16 mouse cellular contexts compared by ENCODE assay signal in the genomic region with DNA sequence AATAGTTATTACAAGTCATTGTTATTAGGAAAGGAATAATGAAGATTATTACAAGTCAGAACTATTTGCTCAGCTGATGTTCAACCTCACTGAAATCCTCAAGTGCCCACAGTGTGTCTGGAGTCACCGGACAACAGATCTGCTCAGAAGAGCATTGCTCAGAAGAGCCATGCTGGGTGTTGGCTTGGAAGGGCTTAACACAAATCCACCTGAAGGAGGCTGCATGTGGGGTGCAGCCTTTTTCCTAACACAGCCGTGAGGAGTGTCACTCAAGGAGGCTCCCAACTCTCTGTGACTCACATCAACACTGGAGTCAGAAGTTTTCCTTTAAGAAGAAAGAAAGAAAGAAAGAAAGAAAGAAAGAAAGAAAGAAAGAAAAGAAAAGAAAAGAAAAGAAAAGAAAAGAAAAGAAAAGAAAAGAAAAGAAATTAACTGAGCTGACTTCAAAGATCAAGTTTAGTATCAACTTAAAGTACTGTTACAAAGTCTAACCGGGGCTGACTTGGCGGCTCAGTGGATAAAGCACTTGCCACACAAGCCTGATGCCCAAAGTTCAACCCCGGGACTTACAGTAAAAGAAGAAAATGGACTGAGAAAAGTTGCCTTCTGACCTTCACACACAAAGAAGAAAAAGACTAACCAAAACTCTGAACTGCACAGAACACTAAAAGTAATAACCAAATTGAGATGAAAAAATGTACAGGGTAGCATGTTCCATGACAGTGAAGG.
DNase-seq lines count a peak whose midpoint lies in the region; ATAC-seq lines count a peak whose summit lies in the region.
"Had no signal": no experiment of that assay in that cellular context is flagged by ENCODE, and none has a peak within 500 bp of the region (broad histone marks: within the 10 kb centered on the region; RNA-seq: fewer than 3 reads in every experiment).

No protein-coding gene starts in this region.

- H3K9ac ChIP-seq in lung, embryonic 15.5 days, result no peak overlapping the region
- H3K9ac ChIP-seq: hindbrain, embryonic 14.5 days; midbrain, embryonic 12.5 days had no signal

- H3K27ac ChIP-seq in lung, embryonic 15.5 days, result peak overlapping the region; percentile 80
- H3K27ac ChIP-seq: hindbrain, embryonic 14.5 days; midbrain, embryonic 12.5 days had no signal

- no peaks in the 10 kb centered on the region for H3K9me3 ChIP-seq in lung, embryonic 15.5 days
- H3K9me3 ChIP-seq: heart, embryonic 10.5 days; midbrain, embryonic 12.5 days had no signal

- ATAC-seq in lung, embryonic 15.5 days (ENCODE audit: borderline replicate concordance, extremely low read depth, low FRiP score, low TSS enrichment), result no peak

- no peak for DNase-seq in lung, postnatal 14 days
- peak; percentile 77 to 80 for DNase-seq in kidney, adult 8-10 months
- DNase-seq in kidney, postnatal 36 days, result peak; percentile 71 to 86
- DNase-seq in cerebellum, adult 11 months, result no peak
- no peak for DNase-seq in adrenal gland, postnatal 4 days (ENCODE audit: low spot score in 2 of 2)
- no peak for DNase-seq in embryo, embryonic 11 days
- DNase-seq: adrenal gland, postnatal 36 days; gastrocnemius, postnatal 14 days; right cerebral cortex, adult 18-20 months; thymus, adult 18-20 months had no signal

- H3K4me3 ChIP-seq in lung, embryonic 15.5 days, result no peak overlapping the region
- H3K4me3 ChIP-seq: erythroblast, embryonic 14.5 days; heart, embryonic 10.5 days; midbrain, embryonic 12.5 days; myocyte had no signal

- H3K27me3 ChIP-seq in lung, embryonic 15.5 days, result no peaks in the 10 kb centered on the region
- H3K27me3 ChIP-seq: midbrain, embryonic 12.5 days had no signal

- H3K36me3 ChIP-seq in lung, embryonic 15.5 days, result no peaks in the 10 kb centered on the region
- H3K36me3 ChIP-seq: heart, embryonic 10.5 days; midbrain, embryonic 12.5 days had no signal

- H3K4me2 ChIP-seq in lung, embryonic 15.5 days, result no peak overlapping the region; the same call in 1 of the 2 replicates
- H3K4me2 ChIP-seq: hindbrain, embryonic 14.5 days; midbrain, embryonic 12.5 days had no signal

- peaks cover 30% of the 10 kb centered on the region for H3K4me1 ChIP-seq in lung, embryonic 15.5 days

- whole genome bisulfite sequencing in lung, embryonic 15.5 days, result 54% methylated on average over 5 of the region's 5 CpGs

Comparison
In these comparisons a context has a peak if more than half of its experiments do, and no peak if none do; other contexts are left out.
1. DNase-seq: peak in kidney, adult 8-10 months (2 of 2) and kidney, postnatal 36 days (2 of 2); none in lung, postnatal 14 days (single experiment), cerebellum, adult 11 months (single experiment), adrenal gland, postnatal 4 days (0 of 2) and embryo, embryonic 11 days (single experiment).